Mouse (Mus musculus): ENCODE measurements around the gene Ubtd2.
"Not testable (repeated sequence)": the region's sequence is repeated elsewhere in the genome, so short reads cannot be mapped to it uniquely, and the experiment has no call there.

Gene Ubtd2

GRCm38 (mm10) chr11:32471925-32472324 is 16.8 kb downstream of the Ubtd2 start:
- DNase-seq: no peak

DNA sequence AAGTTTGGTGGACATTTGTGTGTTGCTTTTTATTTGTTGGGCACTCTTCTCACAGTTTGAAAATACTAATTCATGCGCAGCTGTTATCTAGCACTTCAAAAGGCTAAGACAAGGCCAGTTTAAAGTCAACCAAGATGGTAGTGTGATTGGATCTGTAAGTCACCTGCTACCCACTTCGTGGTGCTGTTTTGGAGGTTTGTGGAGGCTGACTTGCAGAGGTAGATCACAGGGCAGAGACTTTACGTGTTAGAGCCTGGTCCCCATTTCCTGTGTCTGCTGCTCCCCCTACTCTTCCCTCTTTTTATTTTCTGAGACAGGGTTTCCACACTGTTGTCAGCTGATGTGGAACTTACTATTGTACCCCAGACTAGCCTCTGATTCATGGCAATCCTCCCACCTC is 19.6 kb downstream of the Ubtd2 start:
- no peak for DNase-seq

- DNase-seq: no peak
Observed at GRCm38 (mm10) chr11:32475487-32476236, 20.5 kb downstream of the Ubtd2 start.

DNA sequence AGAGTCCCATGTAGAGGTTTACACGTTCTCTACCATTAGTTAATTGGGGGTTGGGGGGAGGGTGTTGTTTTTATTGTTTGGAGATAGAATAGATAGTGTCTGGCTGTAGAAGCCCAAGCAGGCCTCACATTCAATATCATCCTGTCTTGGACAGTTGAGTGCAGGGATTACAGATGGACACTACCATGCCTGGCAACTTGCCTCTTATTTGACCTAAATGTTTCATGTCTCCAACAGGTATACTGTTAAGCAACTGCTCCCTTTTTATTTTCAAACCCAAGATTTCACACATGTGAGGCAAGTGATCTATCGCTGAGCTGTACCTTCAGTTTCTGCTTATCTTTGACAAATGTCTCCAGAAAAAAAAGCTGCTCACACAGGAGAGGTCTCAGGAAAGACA is 26.4 kb downstream of the Ubtd2 start:
- no peak for DNase-seq

- no peak for DNase-seq
Observed at GRCm38 (mm10) chr11:32485290-32485689, 30.1 kb downstream of the Ubtd2 start.

GRCm38 (mm10) chr11:32486621-32487020 is 31.5 kb downstream of the Ubtd2 start:
- no peak for DNase-seq

DNA sequence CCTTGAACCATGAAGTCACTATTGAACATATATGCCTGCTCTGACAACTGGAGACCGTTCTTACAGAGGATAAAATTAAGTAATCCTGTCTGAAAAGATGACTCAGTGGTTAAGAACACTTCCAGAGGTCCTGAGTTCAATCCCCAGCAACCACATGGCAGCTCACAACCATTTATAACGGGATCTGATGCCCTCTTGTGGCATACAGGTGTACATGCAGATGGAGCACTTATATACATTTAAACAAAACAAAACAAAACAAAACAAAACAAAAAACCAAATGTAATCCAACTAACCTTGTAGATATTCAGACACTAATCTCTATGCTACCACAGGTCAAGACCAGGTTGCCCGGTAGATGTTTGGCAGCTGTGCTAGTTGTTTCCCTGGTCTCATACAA is 32.3 kb downstream of the Ubtd2 start:
- no peak for DNase-seq

DNA sequence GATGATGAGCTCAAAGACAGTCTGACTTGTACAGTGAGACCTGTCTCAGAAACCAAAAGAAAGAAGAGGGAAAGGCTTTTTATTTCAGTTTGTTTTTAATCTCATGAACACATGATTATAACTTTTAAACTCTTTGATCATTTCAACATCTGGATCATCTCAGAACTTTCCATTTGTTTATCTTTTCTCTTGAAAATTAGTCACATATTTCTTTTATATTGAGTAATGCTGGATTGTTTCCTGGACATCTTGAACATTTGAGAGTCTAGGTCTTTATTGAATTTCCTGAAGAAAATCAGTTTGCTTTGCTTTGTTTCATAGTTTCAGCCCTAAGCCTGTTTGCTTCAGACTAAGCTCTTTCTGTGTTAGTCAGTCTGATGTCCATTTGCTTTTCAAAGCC is 33.2 kb downstream of the Ubtd2 start:
- DNase-seq: no peak

GRCm38 (mm10) chr11:32488808-32489670 is 33.9 kb downstream of the Ubtd2 start:
- no peak for DNase-seq

DNA sequence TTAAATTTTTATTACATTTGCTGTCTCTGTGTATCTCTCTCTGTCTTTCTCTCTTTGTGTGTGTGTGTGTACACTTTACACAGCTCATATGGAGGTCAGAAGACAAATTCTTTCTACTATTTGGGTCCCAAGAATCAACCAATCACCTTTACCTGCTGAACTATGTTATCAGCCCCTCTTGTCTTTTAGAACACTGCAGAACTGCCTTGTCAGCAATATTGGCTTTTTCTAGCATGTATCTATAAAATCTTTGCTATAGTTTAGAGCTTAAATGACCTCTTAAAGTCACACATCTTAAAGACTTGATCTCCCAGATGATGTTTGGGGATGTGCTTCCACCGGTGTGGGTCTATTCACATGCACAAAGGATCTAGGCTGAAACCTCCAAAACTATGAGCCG is 35.9 kb downstream of the Ubtd2 start:
- DNase-seq: no peak

DNA sequence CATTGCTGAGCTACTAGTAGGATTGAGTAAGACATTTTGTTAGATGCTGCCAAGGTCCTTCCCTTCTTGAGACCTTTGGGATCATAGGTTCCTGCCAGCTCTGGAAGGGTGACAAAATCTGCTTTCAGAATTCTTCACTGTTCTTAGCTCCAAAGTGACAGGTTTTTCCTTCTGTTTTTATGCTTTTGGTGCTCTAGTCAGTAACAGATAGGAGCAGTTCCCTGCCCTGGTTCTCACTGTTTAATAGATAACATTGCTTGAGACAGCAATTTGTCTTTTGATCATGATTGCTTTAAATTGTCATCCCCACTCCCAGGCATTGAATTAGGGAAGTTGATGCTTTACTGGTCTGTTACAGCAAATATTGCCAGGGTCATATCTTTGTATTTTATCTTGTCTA is 38.1 kb downstream of the Ubtd2 start:
- DNase-seq: no peak

DNA sequence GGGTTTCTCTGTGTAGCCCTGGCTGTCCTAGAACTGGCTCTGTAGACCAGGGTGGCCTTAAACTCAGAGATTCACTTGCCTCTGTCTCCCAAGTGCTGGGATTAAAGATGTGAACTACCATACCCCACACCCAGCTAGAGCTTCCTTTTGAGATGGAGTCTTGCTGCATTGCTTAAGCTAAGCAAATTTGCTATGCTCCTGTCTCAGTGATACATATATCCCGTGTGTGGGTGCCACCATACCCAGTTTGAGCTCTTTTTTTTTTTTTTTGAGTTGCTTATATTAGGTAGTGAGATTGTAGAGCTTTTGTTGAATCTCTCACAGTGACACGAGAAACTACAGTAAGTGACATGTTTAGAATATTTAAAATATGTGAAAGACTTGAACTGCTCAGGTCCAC is 40.1 kb downstream of the Ubtd2 start:
- DNase-seq: no peak

GRCm38 (mm10) chr11:32498757-32499535 is 43.8 kb downstream of the Ubtd2 start:
- no peak for DNase-seq

DNA sequence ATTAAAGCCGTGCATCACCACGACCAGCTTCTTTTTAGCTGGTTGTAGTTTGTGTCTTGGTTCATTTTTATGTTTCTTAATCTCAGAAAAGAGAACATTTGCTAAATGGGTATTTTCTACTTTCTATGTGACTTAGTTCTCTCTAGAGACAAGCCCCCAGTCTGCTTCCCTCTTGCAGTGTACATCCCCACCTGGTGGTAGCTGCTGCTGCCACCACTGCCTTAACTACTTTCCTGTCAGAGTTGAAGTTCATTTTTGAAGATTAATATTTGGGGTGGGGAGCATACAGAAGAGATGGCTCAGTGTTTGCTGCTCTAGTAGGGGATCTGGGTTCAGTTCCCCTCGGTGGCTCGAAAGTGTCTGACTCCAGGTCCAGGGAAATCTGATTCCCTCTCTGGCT is 44.8 kb downstream of the Ubtd2 start:
- no peak for DNase-seq

GRCm38 (mm10) chr11:32503711-32504110 is 48.5 kb downstream of the Ubtd2 start:
- no peak for DNase-seq

- no peak for DNase-seq
Observed at GRCm38 (mm10) chr11:32505091-32505739, 50.0 kb downstream of the Ubtd2 start.

- DNase-seq: no peak
Observed at GRCm38 (mm10) chr11:32510930-32511329, 55.8 kb downstream of the Ubtd2 start.

GRCm38 (mm10) chr11:32514853-32515252 is 59.7 kb downstream of the Ubtd2 start:
- not testable (repeated sequence) for DNase-seq

GRCm38 (mm10) chr11:32516091-32516490 is 60.9 kb downstream of the Ubtd2 start:
- DNase-seq: no peak

GRCm38 (mm10) chr11:32516916-32517712 is 61.9 kb downstream of the Ubtd2 start:
- DNase-seq: no peak

GRCm38 (mm10) chr11:32518770-32519169 is 63.6 kb downstream of the Ubtd2 start:
- no peak for DNase-seq

DNA sequence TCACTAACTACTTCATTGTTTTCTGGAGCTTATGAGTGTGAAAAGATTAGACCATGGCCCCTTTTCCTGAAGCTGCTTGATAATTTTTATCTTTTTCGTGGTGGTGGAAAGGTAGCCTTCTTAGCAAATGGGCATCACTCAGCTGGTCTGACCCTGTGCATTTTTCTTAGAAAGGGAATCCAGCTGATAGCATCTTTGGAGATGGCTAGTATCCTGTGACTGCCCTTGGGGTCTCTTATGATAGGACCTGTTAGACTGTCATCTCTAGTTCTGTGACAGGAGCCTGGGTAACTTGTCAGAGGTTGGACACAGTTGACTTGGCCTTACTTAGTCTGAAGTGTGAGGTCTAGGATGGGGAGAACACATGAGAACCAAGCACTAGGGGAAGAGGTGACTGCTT is 64.2 kb downstream of the Ubtd2 start:
- no peak for DNase-seq
